Mouse (Mus musculus) liver, postnatal 0 days (tissue): ENCODE measurements around the gene Rbms1.

Source experiments
- CTCF ChIP-seq: sonication (generic); IDR thresholded peaks from 2 replicates; pipeline ENCODE4 v1.5.1; 2016; ENCODE audit warnings: antibody characterized with exemption, low read depth
- EP300 ChIP-seq: IDR thresholded peaks from 2 replicates; pipeline ENCODE4 v1.6.1; 2016; ENCODE audit warnings: antibody characterized with exemption, low read depth, mild to moderate bottlenecking

GRCm38 (mm10) chr2:60901511-60901951 is 61.5 kb downstream of the Rbms1 start:
- TF ChIP-seq EP300 (0 out of 2 replicates have a peak, but pooled peaks have one; percentile 26), CTCF (no peak)
